Mouse (Mus musculus): ENCODE measurements around the gene Gzmm.
A peak's percentile ranks its signal among the peaks of the same experiment; 100 is the strongest.

The Gzmm gene

GRCm38 (mm10) chr10:79688720-79689119 is at the start of gene Gzmm:
Gzmm (plus strand) TSS chr10:79689020.
- no peak for DNase-seq

- DNase-seq, result peak in 1 of 2 experiments; percentile 18
Observed at GRCm38 (mm10) chr10:79645711-79646110, 43.1 kb upstream of the Gzmm start, which contains the start of gene Odf3l2. Odf3l2 (minus strand) TSS chr10:79645738.

- DNase-seq, result peak; percentile 94 to 97
Observed at GRCm38 (mm10) chr10:79649070-79649751, 39.6 kb upstream of the Gzmm start.

- DNase-seq, result no peak
Observed at GRCm38 (mm10) chr10:79652789-79653188, 36.0 kb upstream of the Gzmm start.

GRCm38 (mm10) chr10:79654946-79655395 is 33.8 kb upstream of the Gzmm start:
- peak in 1 of 2 experiments; percentile 33 for DNase-seq

- peak in 1 of 2 experiments; percentile 35 for DNase-seq
Observed at GRCm38 (mm10) chr10:79658829-79659228, 30.0 kb upstream of the Gzmm start.

GRCm38 (mm10) chr10:79660298-79660697 is 28.5 kb upstream of the Gzmm start:
- DNase-seq, result peak in 1 of 2 experiments; percentile 58

GRCm38 (mm10) chr10:79661861-79662260 is 27.0 kb upstream of the Gzmm start:
- peak in 1 of 2 experiments; percentile 22 for DNase-seq

GRCm38 (mm10) chr10:79664131-79664665 is 24.6 kb upstream of the Gzmm start, which contains the start of gene Madcam1:
Madcam1 (plus strand) TSS chr10:79664559.
- DNase-seq, result peak; percentile 91 to 94

- DNase-seq, result no peak
Observed at GRCm38 (mm10) chr10:79665051-79665450, 23.8 kb upstream of the Gzmm start.

GRCm38 (mm10) chr10:79666493-79666892 is 22.3 kb upstream of the Gzmm start:
- DNase-seq, result no peak

GRCm38 (mm10) chr10:79668076-79668475 is 20.7 kb upstream of the Gzmm start:
- DNase-seq, result no peak

- DNase-seq, result peak; percentile 95 to 98
Observed at GRCm38 (mm10) chr10:79668771-79669575, 19.8 kb upstream of the Gzmm start, which contains the start of gene Tpgs1. Tpgs1 (plus strand) TSS chr10:79669369.

- peak; percentile 93 for DNase-seq
Observed at GRCm38 (mm10) chr10:79669576-79670057, 19.2 kb upstream of the Gzmm start.

- peak in 1 of 2 experiments; percentile 48 for DNase-seq
Observed at GRCm38 (mm10) chr10:79670071-79670888, 18.5 kb upstream of the Gzmm start.

- no peak for DNase-seq
Observed at GRCm38 (mm10) chr10:79671396-79672087, 17.3 kb upstream of the Gzmm start.

- DNase-seq, result no peak
Observed at GRCm38 (mm10) chr10:79672088-79672455, 16.7 kb upstream of the Gzmm start.

GRCm38 (mm10) chr10:79673054-79673453 is 15.8 kb upstream of the Gzmm start:
- DNase-seq, result no peak

- DNase-seq, result no peak
Observed at GRCm38 (mm10) chr10:79675346-79676035, 13.3 kb upstream of the Gzmm start.

GRCm38 (mm10) chr10:79680606-79681495 is 8.0 kb upstream of the Gzmm start:
- DNase-seq, result peak in 1 of 2 experiments; percentile 42
